Mouse (Mus musculus) embryo, embryonic 11.5 days (tissue): ENCODE data around the gene Med16.

Source experiments
- DNase-seq: peaks from one replicate; pipeline ENCODE4 v3.0.0-alpha.2; 2012; ENCODE audit warnings: low read depth, low spot score

The Med16 gene

GRCm38 (mm10) chr10:79860079-79860911 is 48.4 kb downstream of the Med16 start:
- no peak for DNase-seq

- DNase-seq: no peak
Observed at GRCm38 (mm10) chr10:79859116-79859515, 49.6 kb downstream of the Med16 start.

- no peak for DNase-seq
Observed at GRCm38 (mm10) chr10:79858416-79859074, 50.2 kb downstream of the Med16 start.

GRCm38 (mm10) chr10:79857894-79858293 is 50.8 kb downstream of the Med16 start:
- no peak for DNase-seq

GRCm38 (mm10) chr10:79857452-79857811 is 51.3 kb downstream of the Med16 start:
- no peak for DNase-seq

- DNase-seq: no peak
Observed at GRCm38 (mm10) chr10:79856704-79857451, 51.8 kb downstream of the Med16 start.

GRCm38 (mm10) chr10:79856280-79856679 is 52.4 kb downstream of the Med16 start:
- DNase-seq: no peak

- no peak for DNase-seq
Observed at GRCm38 (mm10) chr10:79855558-79856184, 53.1 kb downstream of the Med16 start.

GRCm38 (mm10) chr10:79854801-79855541 is 53.8 kb downstream of the Med16 start:
- peak; percentile 61 for DNase-seq

- DNase-seq: peak; percentile 100
Observed at GRCm38 (mm10) chr10:79853860-79854795, 54.6 kb downstream of the Med16 start, which contains the start of gene Ptbp1. TSS of gene Ptbp1 (plus strand) at chr10:79854427.

GRCm38 (mm10) chr10:79853392-79853791 is 55.3 kb downstream of the Med16 start:
- DNase-seq: peak; percentile 57

- DNase-seq: no peak
Observed at GRCm38 (mm10) chr10:79852827-79853226, 55.9 kb downstream of the Med16 start.

GRCm38 (mm10) chr10:79852107-79852789 is 56.5 kb downstream of the Med16 start:
- DNase-seq: no peak

GRCm38 (mm10) chr10:79851653-79852052 is 57.1 kb downstream of the Med16 start:
- no peak for DNase-seq

GRCm38 (mm10) chr10:79849941-79850628 is 58.6 kb downstream of the Med16 start:
- no peak for DNase-seq

- DNase-seq: no peak
Observed at GRCm38 (mm10) chr10:79846553-79846952, 62.2 kb downstream of the Med16 start.
